Mouse (Mus musculus): ENCODE results near the gene Tprg. TPM values are rescaled to one million over a fixed set of nuclear protein-coding genes. Genes with fewer than 3 reads are reported as not detected.

The Tprg gene
- polyA plus RNA-seq, 1 experiment from 2014 or later, result 0.40 TPM

DNA sequence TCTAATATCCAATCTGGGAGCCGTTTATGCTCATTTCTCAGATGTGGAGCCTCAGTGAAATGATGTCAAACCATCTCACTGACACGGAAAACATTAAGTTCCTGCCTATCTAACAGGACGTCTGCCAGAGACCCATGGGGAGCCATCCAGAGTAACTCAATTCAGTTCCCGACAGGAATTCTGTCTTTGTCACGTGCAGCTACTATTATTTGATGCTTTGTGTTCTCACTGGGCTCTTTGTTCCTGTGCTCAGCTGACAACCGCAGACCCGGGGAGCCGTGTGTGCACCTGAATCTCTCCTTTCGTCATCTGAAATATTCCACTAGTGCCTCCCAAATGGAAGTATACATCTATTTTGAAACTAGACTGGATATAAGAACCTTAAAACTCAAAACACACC is 138.3 kb downstream of the Tprg start:
- no peak for DNase-seq (ENCODE audit: low spot score)

DNA sequence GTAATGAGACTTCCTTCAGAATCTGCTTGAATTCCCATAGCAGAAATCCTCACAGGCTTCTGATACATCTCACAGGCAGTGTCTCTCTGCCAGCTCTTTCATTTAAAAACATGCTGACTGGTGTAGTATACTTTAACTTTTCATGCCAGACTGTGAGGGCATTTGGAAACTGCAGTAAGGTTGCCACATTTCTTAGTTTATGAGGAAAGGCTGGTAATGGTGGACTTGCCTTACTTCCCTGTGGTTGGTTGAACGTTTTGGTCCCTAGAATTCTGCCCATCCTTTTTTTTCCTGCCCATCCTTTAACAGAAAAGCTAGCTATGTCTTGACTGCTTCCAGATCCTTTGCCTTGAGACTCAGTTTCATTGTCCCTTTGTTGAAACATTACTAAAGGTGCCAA is 138.8 kb downstream of the Tprg start:
- no peak for DNase-seq (ENCODE audit: low spot score)

DNA sequence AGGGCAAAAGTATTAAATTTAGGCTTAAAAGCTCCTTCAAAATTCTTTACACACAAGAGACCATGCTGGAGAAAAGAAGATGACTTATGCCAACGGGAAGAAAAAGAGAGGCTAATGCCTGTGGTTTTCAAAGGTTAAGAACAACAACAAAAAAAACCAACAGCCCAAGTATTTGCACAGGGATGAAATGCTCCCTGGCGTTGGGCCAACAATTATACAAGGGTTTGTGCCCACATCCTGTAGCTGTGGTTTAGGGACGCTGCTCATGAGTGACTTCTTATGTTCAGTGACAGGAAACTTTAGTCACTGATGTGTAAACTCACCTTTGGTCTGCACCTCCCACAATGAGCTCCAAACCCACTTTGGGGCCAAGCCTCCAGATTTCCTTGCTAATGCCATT is 139.6 kb downstream of the Tprg start:
- DNase-seq (ENCODE audit: low spot score), result peak; percentile 73

DNA sequence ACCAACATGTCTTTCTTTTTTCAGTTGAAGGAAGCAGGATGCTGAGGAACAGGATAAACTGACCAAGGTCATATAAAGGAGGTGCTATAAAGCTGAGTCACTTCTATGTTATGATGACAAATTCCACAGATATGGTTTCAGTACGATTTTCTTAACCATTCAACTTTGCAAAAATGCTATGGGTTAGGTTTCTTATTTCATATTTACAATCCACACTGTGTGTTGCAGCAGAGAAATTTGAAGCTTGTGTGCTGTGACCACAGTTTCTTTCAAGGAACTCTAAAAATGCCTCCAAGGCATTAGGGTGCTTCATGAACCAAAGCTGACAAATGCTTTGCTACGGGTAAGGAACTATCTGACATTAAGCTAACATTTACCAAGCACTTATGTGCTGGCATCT is 153.4 kb downstream of the Tprg start:
- no peak for DNase-seq (ENCODE audit: low spot score)

DNA sequence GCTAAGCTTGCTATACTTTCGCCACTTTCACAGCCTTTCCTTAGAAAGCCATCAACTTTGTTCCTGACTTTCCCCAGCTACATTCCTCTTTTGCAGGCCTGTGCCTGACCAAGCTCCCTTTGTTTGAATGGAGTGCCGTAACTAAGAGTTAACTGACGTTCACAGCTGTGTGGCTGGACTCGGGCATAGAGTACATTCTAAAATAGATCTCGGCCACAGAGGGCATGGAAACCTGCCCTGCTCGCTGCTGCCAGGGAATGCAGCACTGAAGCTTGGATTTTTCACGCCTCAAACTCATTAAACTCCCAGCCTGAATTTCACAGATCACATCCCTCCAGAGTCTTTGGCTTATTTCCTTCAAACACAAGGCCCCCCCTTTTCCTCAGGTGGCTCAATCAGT is 159.0 kb downstream of the Tprg start:
- DNase-seq (ENCODE audit: low spot score), result no peak

DNA sequence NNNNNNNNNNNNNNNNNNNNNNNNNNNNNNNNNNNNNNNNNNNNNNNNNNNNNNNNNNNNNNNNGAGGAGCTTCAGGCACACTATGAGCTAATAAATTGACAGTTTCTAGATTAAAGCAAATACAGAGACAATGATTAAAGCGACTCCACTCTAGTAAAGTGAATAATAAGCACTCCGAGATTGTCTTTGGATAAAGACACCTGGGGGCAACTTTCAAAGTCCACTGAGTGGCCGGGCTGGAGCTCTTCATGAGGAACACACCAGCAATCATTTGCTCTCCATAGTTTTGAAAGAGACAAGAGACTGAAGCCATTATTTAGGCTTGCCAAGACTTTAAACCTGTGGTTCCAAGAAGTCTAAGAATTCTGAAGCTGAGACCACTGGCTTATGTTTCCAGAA is 164.9 kb downstream of the Tprg start:
- no peak for DNase-seq (ENCODE audit: low spot score)

DNA sequence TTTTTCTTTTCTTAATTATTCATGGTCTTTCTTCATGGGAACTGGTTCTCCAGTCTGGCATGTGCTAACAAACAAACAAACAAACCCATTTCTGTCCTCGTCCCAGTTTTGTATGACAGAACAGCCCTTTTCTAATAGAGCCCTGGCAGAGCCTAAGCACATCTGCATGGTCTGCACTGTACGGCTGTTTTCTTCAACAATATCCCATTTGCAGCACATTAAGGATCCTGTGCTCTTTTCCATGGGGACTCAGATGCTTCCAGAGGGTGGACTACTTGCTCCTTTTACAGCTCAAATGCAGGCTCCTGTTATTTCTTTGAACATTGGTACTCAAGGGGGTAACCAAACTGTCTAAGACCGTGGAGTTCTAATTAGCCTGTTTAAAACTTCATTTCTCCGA is 178.1 kb downstream of the Tprg start:
- no peak for DNase-seq (ENCODE audit: low spot score)

DNA sequence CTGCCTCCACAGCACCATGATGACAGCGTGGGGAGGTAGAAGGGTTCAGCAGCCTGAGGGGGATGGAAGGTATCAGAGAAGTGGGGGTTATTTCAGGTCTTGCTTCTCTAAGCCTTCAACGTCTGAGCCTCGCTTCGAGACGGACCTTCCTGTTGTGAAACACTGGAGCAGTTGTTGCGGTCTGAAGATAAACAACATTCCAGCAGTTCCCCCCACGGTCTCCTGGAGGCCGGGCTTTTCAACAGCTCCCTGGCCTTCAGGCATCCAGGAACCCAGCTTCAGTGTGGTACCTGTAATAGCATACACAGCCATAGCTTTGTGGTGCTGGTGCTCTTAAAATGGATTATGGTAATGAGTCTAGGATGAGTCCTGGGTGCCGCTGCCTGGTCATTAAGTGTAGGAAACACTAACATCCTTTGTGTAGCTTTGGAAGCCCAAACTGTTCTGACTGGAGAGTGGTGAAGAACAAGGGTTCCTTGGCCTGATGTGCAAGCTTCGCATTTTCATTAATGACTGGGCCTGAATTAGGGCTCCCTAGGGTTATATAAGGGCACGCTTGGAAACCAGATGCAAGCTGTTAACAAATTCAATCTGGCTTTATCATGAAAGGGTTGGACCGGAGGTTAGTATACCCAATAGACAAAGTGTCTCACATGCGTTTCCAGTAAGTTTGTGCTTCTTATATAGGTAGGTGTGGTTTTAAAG is 179.0 kb downstream of the Tprg start:
- no peak for DNase-seq (ENCODE audit: low spot score)

DNA sequence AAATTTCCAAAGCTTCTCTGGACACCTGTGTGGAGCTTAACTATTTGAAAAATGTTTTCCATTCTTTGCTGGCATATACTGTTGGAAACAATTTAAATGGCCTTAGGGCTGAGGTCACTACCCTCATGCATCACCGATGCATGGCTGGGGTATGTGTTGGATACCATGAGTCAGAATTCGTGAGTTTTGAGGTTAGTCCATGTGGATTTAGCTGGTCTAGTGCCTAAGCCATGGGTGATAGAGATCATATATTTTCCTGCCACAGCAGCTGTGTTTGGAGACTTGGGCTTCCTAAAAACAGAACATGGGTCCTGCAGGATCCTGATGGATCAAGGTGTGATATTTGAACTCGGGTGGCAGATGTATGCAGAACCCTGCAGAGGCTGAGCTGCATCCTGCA is 181.4 kb downstream of the Tprg start:
- no peak for DNase-seq (ENCODE audit: low spot score)

DNA sequence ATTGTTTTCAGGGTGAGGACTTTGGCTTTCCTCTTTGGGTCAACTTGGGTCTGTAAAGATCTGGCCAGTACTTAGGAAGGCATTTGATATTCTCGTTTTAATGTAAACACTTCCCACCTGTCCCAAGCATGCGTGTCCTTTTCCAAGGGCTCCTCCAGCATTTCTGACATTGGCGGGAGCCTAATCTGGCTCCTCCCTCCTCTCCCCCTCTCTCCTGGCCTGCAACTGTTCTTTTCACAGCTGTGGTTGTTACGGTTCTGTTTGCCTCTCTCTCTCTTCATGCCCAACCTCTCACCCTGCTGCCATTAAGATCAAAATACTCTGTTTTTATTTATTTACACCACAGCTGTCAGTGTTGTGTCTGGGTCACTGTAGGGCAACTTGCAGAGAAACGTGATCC is 182.0 kb downstream of the Tprg start:
- no peak for DNase-seq (ENCODE audit: low spot score)

Measured in thymus, postnatal 0 days (tissue).